Mouse (Mus musculus) 3T3-L1 (cell line): ENCODE measurements around the gene Eif3m.
A peak's percentile ranks its signal among the peaks of the same experiment; 100 is the strongest.
"Not testable (repeated sequence)": the region's sequence is repeated elsewhere in the genome, so short reads cannot be mapped to it uniquely, and the experiment has no call there.

Experiments
- DNase-seq: peaks from one replicate; pipeline ENCODE4 v3.0.0-alpha.2; 2015; ENCODE audit warnings: low read depth, low spot score

Gene Eif3m

DNA sequence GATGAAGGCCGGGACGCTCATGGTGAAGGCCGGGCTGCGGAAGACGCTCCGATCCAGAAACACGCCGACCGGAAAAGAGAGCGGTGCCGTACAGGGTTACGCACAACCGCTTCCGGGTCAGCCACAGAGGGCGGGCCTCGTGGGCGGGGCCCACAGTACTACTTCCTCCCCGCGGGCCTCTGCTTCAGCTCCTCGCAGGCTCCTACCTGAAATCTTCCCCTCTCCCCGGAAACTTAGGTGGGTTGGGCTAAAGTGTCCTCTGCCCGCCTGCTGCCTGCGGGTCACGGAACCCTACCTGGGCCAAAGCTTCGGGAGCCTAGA is at the start of gene Eif3m:
Eif3m (minus strand) TSS at position 114 of the 321 bp plus-strand sequence.
- DNase-seq: peak; percentile 95

- no peak for DNase-seq
Measured at GRCm38 (mm10) chr2:105062741-105063372, 46.0 kb upstream of the Eif3m start.

GRCm38 (mm10) chr2:105058577-105059116 is 41.8 kb upstream of the Eif3m start:
- no peak for DNase-seq

DNA sequence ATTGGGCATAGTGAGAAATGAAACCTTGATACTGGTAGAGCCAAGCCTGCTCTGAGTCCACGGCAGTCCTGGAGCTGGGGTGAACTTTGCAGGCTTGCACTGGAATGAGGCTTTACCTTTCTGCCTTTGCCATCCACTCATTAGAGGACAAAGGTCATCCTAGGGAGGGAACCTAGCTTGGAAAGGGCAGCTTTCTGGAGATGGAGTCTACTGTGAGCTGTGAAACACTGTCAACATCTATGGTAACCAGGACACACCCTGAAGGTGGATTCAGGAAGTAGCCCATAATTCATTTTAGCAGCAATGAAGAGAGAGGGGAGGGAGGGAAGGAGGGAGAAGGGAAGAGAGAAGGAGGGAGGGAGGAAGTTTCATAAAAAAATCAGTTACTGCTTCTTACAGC is 38.6 kb upstream of the Eif3m start:
- DNase-seq: no peak

DNA sequence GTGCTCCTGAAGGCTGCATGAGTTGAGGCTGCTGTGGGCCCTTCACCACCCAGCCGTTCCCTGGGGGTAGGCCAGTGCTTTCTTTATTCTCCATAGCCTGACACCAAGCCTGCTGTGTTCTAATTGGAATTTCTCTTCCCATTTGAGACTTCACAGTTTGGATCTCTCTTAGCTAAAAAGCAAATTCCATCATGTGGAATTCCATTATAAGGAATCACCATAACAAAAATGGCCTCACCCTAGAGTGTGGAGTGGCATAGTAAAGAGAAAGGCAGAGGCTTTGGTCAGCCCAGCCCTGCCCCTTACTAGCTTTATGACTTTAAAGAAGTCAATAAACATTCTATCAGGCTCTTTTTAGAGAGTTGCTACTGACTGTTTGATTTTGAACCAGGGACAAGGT is 31.4 kb upstream of the Eif3m start:
- DNase-seq: no peak

- no peak for DNase-seq
Measured at GRCm38 (mm10) chr2:105043152-105043551, 26.3 kb upstream of the Eif3m start.

- DNase-seq: no peak
Measured at GRCm38 (mm10) chr2:105040859-105041258, 24.0 kb upstream of the Eif3m start.

- no peak for DNase-seq
Measured at GRCm38 (mm10) chr2:105038879-105039278, 22.0 kb upstream of the Eif3m start.

DNA sequence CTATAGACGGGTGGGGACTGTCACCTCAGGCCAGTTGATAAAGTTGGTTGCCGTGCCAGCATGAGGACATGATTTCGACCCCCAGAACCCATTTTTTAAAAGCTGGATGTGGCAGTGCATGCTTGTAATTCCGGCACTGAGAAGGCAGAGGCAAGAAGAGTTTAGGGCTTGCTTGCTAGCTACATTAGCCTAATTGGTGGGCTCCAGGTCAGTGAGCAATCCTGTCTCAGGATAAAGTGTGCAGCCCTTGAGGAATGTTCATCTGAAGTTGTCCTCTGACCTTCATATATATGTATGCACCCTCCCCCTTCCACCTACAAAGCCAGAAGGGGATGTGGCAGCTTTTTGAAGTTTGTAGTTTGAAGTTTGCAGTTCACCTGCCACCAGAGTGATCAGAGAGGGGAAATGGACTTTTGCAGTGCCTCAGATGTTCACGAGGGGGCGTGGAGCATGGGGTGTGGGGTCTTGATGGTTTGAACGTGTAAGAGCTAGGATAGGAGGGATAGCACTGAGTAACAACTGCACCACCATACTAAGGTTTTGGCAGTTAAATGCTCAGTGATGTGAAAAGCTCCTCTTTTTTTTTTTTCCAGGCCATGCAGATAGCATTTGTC is 21.2 kb upstream of the Eif3m start:
- peak; percentile 30 for DNase-seq

- no peak for DNase-seq
Measured at GRCm38 (mm10) chr2:105036401-105037070, 19.7 kb upstream of the Eif3m start.

GRCm38 (mm10) chr2:105035985-105036384 is 19.1 kb upstream of the Eif3m start:
- DNase-seq: no peak

DNA sequence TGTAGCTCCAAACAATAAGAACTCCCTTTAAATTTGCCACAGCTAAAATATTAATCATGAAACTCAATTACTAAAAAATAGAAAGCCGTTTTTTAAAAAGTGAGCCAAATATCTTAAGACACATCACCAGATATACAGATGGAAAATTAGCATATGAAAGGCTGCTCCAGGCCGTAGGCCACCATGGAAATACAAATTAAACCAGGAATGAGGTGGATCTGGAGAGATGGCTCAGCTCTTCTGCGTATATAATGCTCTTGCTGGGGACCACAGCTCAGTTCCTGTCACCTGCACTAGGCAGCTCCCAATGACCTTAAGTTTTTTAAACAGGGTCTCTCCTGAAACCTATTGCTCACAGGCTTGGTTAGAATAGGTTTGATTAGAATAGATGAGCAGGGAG is 17.2 kb upstream of the Eif3m start:
- no peak for DNase-seq

GRCm38 (mm10) chr2:105030505-105030904 is 13.6 kb upstream of the Eif3m start:
- DNase-seq: no peak

DNA sequence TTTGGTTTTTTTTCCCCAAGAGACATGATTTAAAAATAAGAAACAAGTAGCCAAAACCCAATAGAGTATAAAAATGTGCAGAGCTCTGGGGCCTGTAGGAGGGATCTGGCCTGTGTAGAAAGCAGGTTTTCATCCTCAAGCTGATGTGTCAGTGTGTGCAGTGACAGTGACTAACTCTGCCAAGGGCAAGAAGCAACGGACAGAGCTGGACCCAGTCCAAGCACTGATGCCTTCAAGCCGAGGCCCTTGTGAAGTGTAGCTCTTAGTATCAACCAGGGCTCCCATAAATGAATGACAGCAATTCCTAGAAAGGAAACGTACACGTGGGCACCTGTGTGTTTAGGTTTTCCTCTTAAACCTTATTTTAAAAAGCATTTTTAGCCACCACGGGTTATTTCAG is 11.9 kb upstream of the Eif3m start:
- peak; percentile 42 for DNase-seq

- no peak for DNase-seq
Measured at GRCm38 (mm10) chr2:105026950-105027695, 10.2 kb upstream of the Eif3m start.

- not testable (repeated sequence) for DNase-seq
Measured at GRCm38 (mm10) chr2:105025610-105026009, 8.7 kb upstream of the Eif3m start.

- DNase-seq: no peak
Measured at GRCm38 (mm10) chr2:105023815-105024214, 6.9 kb upstream of the Eif3m start.

DNA sequence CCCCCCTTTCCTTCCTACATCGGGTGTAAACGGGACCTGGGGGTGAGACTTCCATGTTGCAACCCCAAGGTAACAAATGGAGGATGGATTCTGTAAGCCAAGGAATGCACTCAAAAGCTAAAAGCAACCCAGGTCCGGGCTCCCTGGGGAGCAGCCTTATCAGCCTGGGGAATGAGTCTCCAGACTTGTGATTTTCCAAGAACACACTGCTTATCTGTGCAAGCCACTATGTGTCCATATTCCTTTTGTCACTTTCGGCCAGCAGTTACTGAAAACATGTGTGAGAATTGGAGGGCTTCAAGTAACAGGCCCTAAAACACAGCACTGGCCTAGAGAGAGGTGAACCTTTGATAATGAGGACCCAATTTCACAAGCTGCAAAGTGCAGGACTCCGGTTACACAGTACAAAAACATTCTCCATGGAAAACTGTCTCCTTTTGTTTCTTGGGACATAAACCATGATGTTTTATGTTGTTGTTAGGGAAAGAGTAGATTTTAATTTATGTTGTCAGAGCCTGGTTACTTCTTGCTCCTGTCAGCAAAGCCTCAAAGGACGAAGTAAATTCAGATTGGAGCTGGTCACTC is 6.2 kb upstream of the Eif3m start:
- DNase-seq: no peak

- DNase-seq: no peak
Measured at GRCm38 (mm10) chr2:105021836-105022235, 5.0 kb upstream of the Eif3m start.

DNA sequence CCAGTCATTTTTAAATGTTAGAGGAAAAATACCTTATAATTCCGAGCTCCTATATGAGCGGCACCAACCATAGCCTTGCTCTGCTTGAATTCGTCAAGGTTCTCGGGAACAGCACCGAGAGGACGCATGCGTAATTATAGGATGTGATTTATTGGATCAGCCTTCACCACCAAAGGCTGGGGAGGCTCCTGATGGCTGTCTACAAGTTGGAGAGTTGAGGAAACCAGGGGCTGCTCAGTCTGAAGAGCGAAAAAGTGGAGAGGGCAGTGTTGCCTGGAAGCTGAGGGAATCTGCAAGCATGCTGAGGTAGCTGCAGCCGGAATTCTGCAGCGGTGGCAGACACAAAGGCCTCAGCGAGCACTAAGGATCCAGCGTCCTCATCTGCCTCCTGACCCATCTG is 4.4 kb upstream of the Eif3m start:
- no peak for DNase-seq

DNA sequence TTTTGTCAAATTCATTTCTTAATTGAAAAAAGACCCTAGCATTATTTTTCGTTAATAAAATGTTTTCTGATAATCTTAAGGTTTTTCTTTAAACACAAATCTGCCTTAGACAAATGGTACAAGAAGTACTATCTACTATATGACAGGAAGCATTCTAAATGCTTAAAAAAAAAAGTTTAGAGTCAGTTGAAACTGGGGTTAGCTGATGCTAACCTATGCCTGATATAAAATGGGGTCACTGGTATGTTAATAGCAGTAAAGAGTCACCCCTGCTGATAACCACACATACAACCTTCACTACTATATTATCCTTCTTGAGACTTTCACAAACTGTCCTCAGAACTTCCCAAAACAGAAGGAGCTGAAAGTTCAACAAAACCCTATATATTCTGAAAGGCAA is 2.6 kb upstream of the Eif3m start:
- DNase-seq: no peak

DNA sequence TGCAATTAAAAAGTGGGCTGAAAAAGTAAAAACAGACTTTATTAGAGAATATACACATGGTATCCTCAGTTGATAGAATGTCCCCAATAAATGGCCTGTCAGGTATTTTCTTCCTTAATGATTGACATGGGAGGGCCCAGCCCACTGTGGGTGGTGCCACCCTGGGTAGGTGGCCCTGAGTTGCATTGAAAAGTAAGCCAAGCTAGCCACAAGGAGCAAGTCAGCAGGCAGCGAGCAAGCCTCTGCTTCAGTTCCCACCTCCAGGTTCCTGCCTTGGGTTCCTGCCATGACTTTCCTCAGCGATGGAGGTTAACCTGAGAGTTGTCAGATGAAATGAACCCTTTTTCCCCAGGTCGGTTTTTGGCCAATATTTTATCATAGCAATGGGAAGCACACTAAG is 922 bp upstream of the Eif3m start:
- DNase-seq: peak; percentile 12
